Mouse (Mus musculus) heart, embryonic 14.5 days (tissue): ENCODE results near the gene Elk3. TPM values are rescaled to one million over a fixed set of nuclear protein-coding genes. Genes with fewer than 3 reads are reported as not detected.

Source experiments
- ATAC-seq: fragments of 200-750 bp; cut with Nextera tagmentation; 2 replicates; pipeline ENCODE4 v1.8.0; 2017; ENCODE audit warnings: low read depth, moderate TSS enrichment; ENCODE audit not compliant: insufficient number of reproducible peaks, insufficient read depth, low FRiP score
- H3K27ac ChIP-seq, 2 experiments: fragments of 200-500 bp in 1 of 2; fragments of 300-500 bp in 1 of 2; sonication (generic) in 1 of 2; replicated peaks in 1 of 2; 2 replicates each; pipeline ENCODE4 v1.5.1; 2012 to 2014; ENCODE audit warnings: low read depth in 2 of 2, low read length in 2 of 2, control low read depth in 1 of 2, mild to moderate bottlenecking in 1 of 2, mixed read lengths in 1 of 2; ENCODE audit not compliant: control insufficient read depth in 1 of 2, insufficient read depth in 1 of 2
- H3K27me3 ChIP-seq: fragments of 300-500 bp; sonication (generic); 2 replicates; pipeline ENCODE4 v1.6.1; 2014; ENCODE audit warnings: mild to moderate bottlenecking, low read length, control low read depth; ENCODE audit not compliant: control insufficient read depth, insufficient read depth
- H3K36me3 ChIP-seq: fragments of 300-500 bp; sonication (generic); 2 replicates; pipeline ENCODE4 v1.6.1; 2014; ENCODE audit warnings: mild to moderate bottlenecking, control low read depth, low read length, mixed read lengths; ENCODE audit not compliant: control insufficient read depth, insufficient read depth
- H3K4me1 ChIP-seq, 2 experiments: fragments of 200-500 bp in 1 of 2; fragments of 300-500 bp in 1 of 2; sonication (generic) in 1 of 2; 2 replicates each; pipeline ENCODE4 v1.6.1; 2012 to 2014; ENCODE audit warnings: low read length in 2 of 2, control low read depth in 1 of 2, mixed read lengths in 1 of 2; ENCODE audit not compliant: control insufficient read depth in 2 of 2, insufficient read depth in 2 of 2
- H3K4me2 ChIP-seq: fragments of 300-500 bp; sonication (generic); 2 replicates; pipeline ENCODE4 v1.6.1; 2014; ENCODE audit warnings: mild to moderate bottlenecking, low read length
- H3K4me3 ChIP-seq, 2 experiments: fragments of 200-500 bp in 1 of 2; fragments of 300-500 bp in 1 of 2; sonication (generic) in 1 of 2; 2 replicates each; pipeline ENCODE4 v1.5.1; 2012 to 2014; ENCODE audit warnings: low read length in 2 of 2, mild to moderate bottlenecking in 2 of 2, control low read depth in 1 of 2, low read depth in 1 of 2, moderate library complexity in 1 of 2; ENCODE audit not compliant: control insufficient read depth in 1 of 2, insufficient read depth in 1 of 2
- H3K9ac ChIP-seq: fragments of 300-500 bp; sonication (generic); 2 replicates; pipeline ENCODE4 v1.6.1; 2014; ENCODE audit warnings: mild to moderate bottlenecking, low read length
- H3K9me3 ChIP-seq: fragments of 300-500 bp; sonication (generic); 2 replicates; pipeline ENCODE4 v1.6.1; 2016; ENCODE audit warnings: low read length, control low read depth; ENCODE audit not compliant: control insufficient read depth
- WGBS: fragments of 180-500 bp; shearing (Covaris S2); extraction: QIAGEN DNeasy Blood & Tissue Kit; methylation state at CpG from one replicate; pipeline ENCODE4 v1.1.7; 2014; 5-methylcytosine and 5-hydroxymethylcytosine counted together
- polyA plus RNA-seq: library from polyadenylated mRNA; unstranded; fragments of >200 nt; fragmentation: Nextera tagmentation; extraction: Ambion mirVana; gene quantifications from 2 replicates; pipeline ENCODE4 v1.2.1, GENCODE M21; 2014

Elk3 gene
- polyA plus RNA-seq, 1 experiment from 2014 or later: 46.5 TPM

DNA sequence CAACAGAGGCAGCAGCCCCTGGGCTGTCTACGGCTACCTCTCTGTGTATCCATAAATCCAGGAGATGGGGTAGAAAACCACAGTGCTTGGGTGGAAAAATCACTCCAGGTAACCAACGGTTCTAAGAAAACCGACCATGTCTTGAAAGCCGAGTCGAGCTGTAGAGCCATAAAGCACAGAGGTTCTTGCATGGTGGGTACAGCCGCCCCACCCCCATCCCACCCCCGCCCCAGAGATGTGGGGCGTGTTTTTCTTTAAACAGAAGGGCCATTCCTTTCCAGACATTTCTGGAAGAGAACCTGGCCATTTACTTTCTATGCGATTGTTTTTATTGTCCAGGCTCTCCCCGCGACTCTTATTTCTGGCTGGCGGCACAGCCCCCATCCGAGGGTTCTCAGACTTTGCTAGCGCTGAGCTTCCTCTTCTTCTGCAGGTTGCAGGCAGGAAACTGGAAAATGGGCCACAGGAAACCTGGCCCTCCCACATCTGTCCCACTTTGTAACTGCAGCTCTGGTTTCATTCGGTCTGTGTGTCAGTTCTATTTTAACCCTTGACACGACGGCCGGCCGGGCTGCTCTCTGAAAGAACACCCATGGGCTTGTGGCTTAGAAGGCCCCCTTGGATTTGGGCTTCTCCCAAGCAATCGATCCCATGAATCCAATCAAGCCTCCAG, 16.3 kb downstream of the Elk3 start:
- no peak overlapping the region for H3K4me3 ChIP-seq
- H3K36me3 ChIP-seq: no peaks in the 10 kb centered on the region
- H3K9ac ChIP-seq: peak overlapping the region; percentile 41; the same call in 1 of the 2 replicates
- 0 out of 2 replicates have a peak, but pooled peaks have one; percentile 33 for ATAC-seq
- H3K4me1 ChIP-seq: peaks cover 16 to 35% of the 10 kb centered on the region in 2 experiments
- H3K27ac ChIP-seq: peak overlapping the region; percentile 15 to 81
- H3K4me2 ChIP-seq: peak overlapping the region; percentile 20
- H3K9me3 ChIP-seq: no peaks in the 10 kb centered on the region
- H3K27me3 ChIP-seq: no peaks in the 10 kb centered on the region
- 46% methylated on average over 20 of the region's 20 CpGs for WGBS

GRCm38 (mm10) chr10:93293621-93294020, 17.3 kb downstream of the Elk3 start:
- no peak for ATAC-seq
- no peak overlapping the region for H3K9ac ChIP-seq
- H3K9me3 ChIP-seq: no peaks in the 10 kb centered on the region
- no peak overlapping the region for H3K4me3 ChIP-seq
- WGBS: 52% methylated on average over 7 of the region's 7 CpGs
- H3K4me2 ChIP-seq: no peak overlapping the region
- no peaks in the 10 kb centered on the region for H3K27me3 ChIP-seq
- H3K4me1 ChIP-seq: peaks cover 15 to 43% of the 10 kb centered on the region in 2 experiments
- peak overlapping the region in 1 of 2 experiments; percentile 81; a peak in 2 of 4 replicates for H3K27ac ChIP-seq
- H3K36me3 ChIP-seq: no peaks in the 10 kb centered on the region

DNA sequence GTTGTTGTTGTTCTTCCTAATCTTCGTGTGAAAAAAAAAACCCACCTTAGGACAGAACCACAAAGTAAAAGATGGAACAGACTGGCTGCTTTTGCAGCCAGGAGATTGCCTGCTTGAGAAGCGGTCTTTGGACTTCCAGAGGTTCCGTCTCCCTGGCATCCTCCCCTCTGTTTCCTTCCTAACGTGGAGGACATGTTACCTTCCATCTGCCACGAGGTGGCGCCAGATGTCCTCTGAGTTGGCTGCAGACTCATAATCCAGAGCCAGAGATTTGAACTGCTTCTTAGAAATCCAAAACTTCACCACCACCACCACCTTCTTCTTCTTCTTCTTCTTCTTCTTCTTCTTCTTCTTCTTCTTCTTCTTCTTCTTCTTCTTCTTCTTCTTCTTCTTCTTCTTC, 19.1 kb downstream of the Elk3 start:
- Histone ChIP-seq H3K27me3 (no peaks in the 10 kb centered on the region), H3K4me1 (peaks cover 15 to 52% of the 10 kb centered on the region in 2 experiments), H3K27ac (peak overlapping the region; percentile 15 to 56; a peak in 2 of 4 replicates), H3K4me3 (no peak overlapping the region), H3K9ac (no peak overlapping the region), H3K9me3 (0 out of 2 replicates have a peak, but pooled peaks cover 2% of the 10 kb centered on the region), H3K4me2 (peak overlapping the region; percentile 28), H3K36me3 (0 out of 2 replicates have a peak, but pooled peaks cover 4% of the 10 kb centered on the region)
- ATAC-seq: no peak
- 4% methylated on average over 6 of the region's 6 CpGs for WGBS

DNA sequence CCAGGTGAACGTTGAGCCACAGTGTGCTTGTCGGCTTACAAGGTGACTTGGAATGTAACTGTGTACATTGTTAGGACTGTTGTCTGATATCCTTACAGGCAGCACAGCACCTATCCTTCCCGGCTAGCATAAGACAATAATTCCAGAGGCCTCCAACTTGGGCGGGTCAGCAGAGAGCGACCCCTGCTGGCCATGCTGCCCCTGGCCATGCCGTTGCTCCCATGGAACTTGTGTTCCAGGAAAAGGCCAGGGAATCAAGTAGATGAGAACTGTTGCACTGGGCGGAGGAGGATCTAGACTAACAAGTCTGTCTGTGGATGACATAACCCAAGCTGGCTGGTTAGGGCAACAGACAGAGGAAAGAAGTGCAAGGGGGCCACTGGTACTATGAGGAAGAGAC, 19.6 kb downstream of the Elk3 start:
- Histone ChIP-seq H3K4me1 (peaks cover 15 to 54% of the 10 kb centered on the region in 2 experiments), H3K27ac (peak overlapping the region in 1 of 2 experiments; percentile 56; a peak in 2 of 4 replicates)
- no peak for ATAC-seq

GRCm38 (mm10) chr10:93289404-93289803, 21.5 kb downstream of the Elk3 start:
- H3K9ac ChIP-seq: no peak overlapping the region
- H3K36me3 ChIP-seq: peaks cover 8% of the 10 kb centered on the region; the same call in 1 of the 2 replicates
- ATAC-seq: no peak
- 0 out of 4 replicates have a peak overlapping the region, but pooled peaks of 1 of the 2 experiments have one; percentile 47 for H3K27ac ChIP-seq
- peaks cover 18 to 46% of the 10 kb centered on the region in 2 experiments for H3K4me1 ChIP-seq
- no peaks in the 10 kb centered on the region for H3K27me3 ChIP-seq
- H3K4me3 ChIP-seq: no peak overlapping the region
- WGBS: 67% methylated on average over 6 of the region's 6 CpGs
- H3K4me2 ChIP-seq: no peak overlapping the region
- H3K9me3 ChIP-seq: 0 out of 2 replicates have a peak, but pooled peaks cover 2% of the 10 kb centered on the region

More for the DNA sequence above, 19.6 kb downstream of the Elk3 start:
- peak overlapping the region; percentile 28 for H3K4me2 ChIP-seq
- H3K9me3 ChIP-seq: 0 out of 2 replicates have a peak, but pooled peaks cover 2% of the 10 kb centered on the region
- no peaks in the 10 kb centered on the region for H3K27me3 ChIP-seq
- H3K4me3 ChIP-seq: no peak overlapping the region
- 0 out of 2 replicates have a peak, but pooled peaks cover 4% of the 10 kb centered on the region for H3K36me3 ChIP-seq
- no peak overlapping the region for H3K9ac ChIP-seq
- 27% methylated on average over 7 of the region's 7 CpGs for WGBS

GRCm38 (mm10) chr10:93288336-93288735, 22.6 kb downstream of the Elk3 start:
- Histone ChIP-seq H3K9me3 (0 out of 2 replicates have a peak, but pooled peaks cover 2% of the 10 kb centered on the region), H3K36me3 (peaks cover 19% of the 10 kb centered on the region; the same call in 1 of the 2 replicates), H3K27me3 (no peaks in the 10 kb centered on the region), H3K4me3 (no peak overlapping the region), H3K4me1 (peaks cover 18 to 44% of the 10 kb centered on the region in 2 experiments), H3K27ac (peak overlapping the region; percentile 61 to 66), H3K4me2 (0 out of 2 replicates have a peak overlapping the region, but pooled peaks have one; percentile 14), H3K9ac (no peak overlapping the region)
- 13% methylated on average over 4 of the region's 4 CpGs for WGBS
- peak; percentile 14; the same call in 1 of the 2 replicates for ATAC-seq

- Histone ChIP-seq H3K9ac (no peak overlapping the region), H3K9me3 (0 out of 2 replicates have a peak, but pooled peaks cover 2% of the 10 kb centered on the region), H3K4me2 (no peak overlapping the region), H3K36me3 (peaks cover 21% of the 10 kb centered on the region; the same call in 1 of the 2 replicates), H3K27ac (peak overlapping the region; percentile 61 to 66), H3K4me3 (no peak overlapping the region), H3K4me1 (peaks cover 18 to 50% of the 10 kb centered on the region in 2 experiments), H3K27me3 (no peaks in the 10 kb centered on the region)
- 56% methylated on average over 8 of the region's 8 CpGs for WGBS
- ATAC-seq: no peak
Observed at GRCm38 (mm10) chr10:93287551-93288145, 23.3 kb downstream of the Elk3 start.
